Mouse (Mus musculus): ENCODE data around the gene Myl12a.

DNA sequence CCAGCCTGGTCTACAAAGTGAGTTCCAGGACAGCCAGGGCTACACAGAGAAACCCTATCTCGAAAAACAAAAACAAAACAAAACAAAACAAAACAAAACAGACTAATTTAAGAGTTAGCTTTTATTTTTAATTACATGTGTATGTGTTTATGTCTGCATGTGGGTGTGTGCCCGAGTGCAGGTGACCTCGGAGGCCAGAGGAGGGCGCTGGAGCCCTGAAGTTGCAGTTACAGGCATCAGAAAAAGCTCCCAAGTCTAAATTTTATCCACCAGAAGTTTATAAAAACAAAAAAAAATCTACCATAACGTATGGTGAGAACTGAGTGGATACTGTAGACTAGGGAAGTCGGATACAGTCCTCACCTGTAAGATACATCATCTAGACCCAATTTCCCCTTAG is 24.9 kb downstream of the Myl12a start:
- TF ChIP-seq CTCF (IDR thresholded peaks at IDR 0.05): peak; percentile 52
- no peak for TF ChIP-seq EP300 (IDR thresholded peaks at IDR 0.05; ENCODE audit: insufficient read depth, low read depth, low read length)

All from heart, adult 2 months (tissue).